Mouse (Mus musculus) forebrain, embryonic 15.5 days (tissue): ENCODE results near the gene Snx3. TPM values are rescaled to one million over a fixed set of nuclear protein-coding genes. Genes with fewer than 3 reads are reported as not detected.

Experiments used
- ATAC-seq: fragments of 200-750 bp; cut with Nextera tagmentation; replicated peaks from 2 replicates; pipeline ENCODE4 v1.8.0; 2017; ENCODE audit warnings: mild to moderate bottlenecking, moderate TSS enrichment, moderate library complexity
- H3K27ac ChIP-seq: fragments of 300-500 bp; sonication (generic); replicated peaks from 2 replicates; pipeline ENCODE4 v1.5.1; 2015; ENCODE audit warnings: mild to moderate bottlenecking, inconsistent platforms
- H3K27me3 ChIP-seq: fragments of 300-500 bp; sonication (generic); 2 replicates; pipeline ENCODE4 v1.6.1; 2015; ENCODE audit warnings: inconsistent platforms
- H3K36me3 ChIP-seq: fragments of 300-500 bp; sonication (generic); 2 replicates; pipeline ENCODE4 v1.6.1; 2015; ENCODE audit warnings: mild to moderate bottlenecking, inconsistent platforms
- H3K4me1 ChIP-seq: fragments of 300-500 bp; sonication (generic); 2 replicates; pipeline ENCODE4 v1.6.1; 2015; ENCODE audit warnings: inconsistent platforms
- H3K4me2 ChIP-seq: fragments of 300-500 bp; sonication (generic); replicated peaks from 2 replicates; pipeline ENCODE4 v1.6.1; 2015; ENCODE audit warnings: mild to moderate bottlenecking, inconsistent platforms
- H3K4me3 ChIP-seq: fragments of 300-500 bp; sonication (generic); 2 replicates; pipeline ENCODE4 v1.5.1; 2015; ENCODE audit warnings: mild to moderate bottlenecking, inconsistent platforms
- H3K9ac ChIP-seq: fragments of 300-500 bp; sonication (generic); replicated peaks from 2 replicates; pipeline ENCODE4 v1.6.1; 2015; ENCODE audit warnings: mild to moderate bottlenecking, inconsistent platforms
- H3K9me3 ChIP-seq: fragments of 300-500 bp; sonication (generic); 2 replicates; pipeline ENCODE4 v1.6.1; 2016; ENCODE audit warnings: inconsistent platforms
- WGBS: fragments of 180-500 bp; shearing (Covaris S2); methylation state at CpG from one replicate; pipeline ENCODE4 v1.1.7; 2015; ENCODE audit warnings: mixed read lengths; 5-methylcytosine and 5-hydroxymethylcytosine counted together
- polyA plus RNA-seq: library from polyadenylated mRNA; unstranded; fragments of >200 nt; fragmentation: Nextera tagmentation; extraction: Ambion mirVana; gene quantifications from 2 replicates; pipeline ENCODE4 v1.2.1, GENCODE M21; 2015

The Snx3 gene
- polyA plus RNA-seq, 1 experiment from 2014 or later, result 286 TPM

GRCm38 (mm10) chr10:42480719-42481118, 21.1 kb upstream of the Snx3 start:
- no peak for ATAC-seq
- H3K4me3 ChIP-seq, result no peak overlapping the region
- peaks cover 11% of the 10 kb centered on the region for H3K4me1 ChIP-seq
- 79% methylated on average over 4 of the region's 4 CpGs for WGBS
- no peaks in the 10 kb centered on the region for H3K36me3 ChIP-seq
- no peak overlapping the region for H3K4me2 ChIP-seq
- H3K9ac ChIP-seq, result no peak overlapping the region
- H3K27me3 ChIP-seq, result no peaks in the 10 kb centered on the region
- no peak overlapping the region for H3K27ac ChIP-seq
- H3K9me3 ChIP-seq, result no peaks in the 10 kb centered on the region

- ATAC-seq, result no peak
- H3K9me3 ChIP-seq, result no peaks in the 10 kb centered on the region
- WGBS, result 42% methylated on average over 8 of the region's 8 CpGs
- no peaks in the 10 kb centered on the region for H3K4me1 ChIP-seq
- no peak overlapping the region for H3K9ac ChIP-seq
- no peaks in the 10 kb centered on the region for H3K27me3 ChIP-seq
- H3K4me2 ChIP-seq, result no peak overlapping the region
- no peak overlapping the region for H3K27ac ChIP-seq
- no peak overlapping the region for H3K4me3 ChIP-seq
- no peaks in the 10 kb centered on the region for H3K36me3 ChIP-seq
Measured at GRCm38 (mm10) chr10:42488606-42489296, 13.1 kb upstream of the Snx3 start.

- 55% methylated on average over 1 of the region's 1 CpGs for WGBS
- Histone ChIP-seq H3K4me2 (no peak overlapping the region), H3K36me3 (no peaks in the 10 kb centered on the region), H3K27me3 (no peaks in the 10 kb centered on the region), H3K9ac (no peak overlapping the region), H3K27ac (no peak overlapping the region), H3K4me3 (no peak overlapping the region), H3K9me3 (no peaks in the 10 kb centered on the region), H3K4me1 (no peaks in the 10 kb centered on the region)
- ATAC-seq, result no peak
Measured at GRCm38 (mm10) chr10:42491158-42491557, 10.7 kb upstream of the Snx3 start.

- 89% methylated on average over 10 of the region's 10 CpGs for WGBS
- no peaks in the 10 kb centered on the region for H3K9me3 ChIP-seq
- no peak overlapping the region for H3K9ac ChIP-seq
- no peak overlapping the region for H3K27ac ChIP-seq
- H3K4me2 ChIP-seq, result no peak overlapping the region
- H3K27me3 ChIP-seq, result no peaks in the 10 kb centered on the region
- H3K36me3 ChIP-seq, result no peaks in the 10 kb centered on the region
- ATAC-seq, result no peak
- H3K4me3 ChIP-seq, result no peak overlapping the region
- H3K4me1 ChIP-seq, result no peaks in the 10 kb centered on the region
Measured at GRCm38 (mm10) chr10:42492027-42492771, 9.6 kb upstream of the Snx3 start.

GRCm38 (mm10) chr10:42493000-42493399, 8.8 kb upstream of the Snx3 start:
- WGBS, result 57% methylated on average over 4 of the region's 4 CpGs
- H3K27me3 ChIP-seq, result no peaks in the 10 kb centered on the region
- H3K4me2 ChIP-seq, result no peak overlapping the region
- no peak overlapping the region for H3K4me3 ChIP-seq
- H3K4me1 ChIP-seq, result no peaks in the 10 kb centered on the region
- no peak overlapping the region for H3K27ac ChIP-seq
- H3K36me3 ChIP-seq, result no peaks in the 10 kb centered on the region
- ATAC-seq, result no peak
- H3K9me3 ChIP-seq, result no peaks in the 10 kb centered on the region
- H3K9ac ChIP-seq, result no peak overlapping the region

GRCm38 (mm10) chr10:42500611-42501010, 1.2 kb upstream of the Snx3 start:
- Histone ChIP-seq H3K4me2 (no peak overlapping the region), H3K36me3 (no peaks in the 10 kb centered on the region), H3K4me3 (no peak overlapping the region), H3K9ac (no peak overlapping the region), H3K27ac (no peak overlapping the region), H3K4me1 (peaks cover 23% of the 10 kb centered on the region), H3K27me3 (no peaks in the 10 kb centered on the region), H3K9me3 (no peaks in the 10 kb centered on the region)
- WGBS, result 96% methylated on average over 8 of the region's 8 CpGs
- ATAC-seq, result no peak

- peaks cover 25% of the 10 kb centered on the region for H3K4me1 ChIP-seq
- H3K9ac ChIP-seq, result no peak overlapping the region
- no peaks in the 10 kb centered on the region for H3K9me3 ChIP-seq
- peak overlapping the region; percentile 78 for H3K4me2 ChIP-seq
- H3K27ac ChIP-seq, result peak overlapping the region; percentile 97
- ATAC-seq, result 0 out of 2 replicates have a peak, but pooled peaks have one; percentile 1
- H3K4me3 ChIP-seq, result peak overlapping the region; percentile 56
- H3K36me3 ChIP-seq, result no peaks in the 10 kb centered on the region
- H3K27me3 ChIP-seq, result no peaks in the 10 kb centered on the region
- WGBS, result 83% methylated on average over 5 of the region's 5 CpGs
Measured at GRCm38 (mm10) chr10:42501161-42501560, 669 bp upstream of the Snx3 start.

GRCm38 (mm10) chr10:42502349-42503111, 700 bp downstream of the Snx3 start:
- ATAC-seq, result no peak; the same call in none of the 2 replicates
- H3K9ac ChIP-seq, result peak overlapping the region; percentile 74
- H3K27ac ChIP-seq, result peak overlapping the region; percentile 97
- no peaks in the 10 kb centered on the region for H3K9me3 ChIP-seq
- H3K4me1 ChIP-seq, result peaks cover 25% of the 10 kb centered on the region
- H3K36me3 ChIP-seq, result 0 out of 2 replicates have a peak, but pooled peaks cover 4% of the 10 kb centered on the region
- peak overlapping the region; percentile 56 for H3K4me3 ChIP-seq
- under 1% methylated on average over 54 of the region's 55 CpGs for WGBS
- H3K4me2 ChIP-seq, result peak overlapping the region; percentile 78
- no peaks in the 10 kb centered on the region for H3K27me3 ChIP-seq

GRCm38 (mm10) chr10:42504096-42504710, 2.4 kb downstream of the Snx3 start:
- no peaks in the 10 kb centered on the region for H3K9me3 ChIP-seq
- WGBS, result 90% methylated on average over 10 of the region's 10 CpGs

GRCm38 (mm10) chr10:42510141-42510540, 8.3 kb downstream of the Snx3 start:
- Histone ChIP-seq H3K9me3 (no peaks in the 10 kb centered on the region), H3K4me3 (no peak overlapping the region), H3K27ac (no peak overlapping the region), H3K4me2 (no peak overlapping the region), H3K9ac (no peak overlapping the region), H3K36me3 (peaks cover 10% of the 10 kb centered on the region; the same call in 1 of the 2 replicates), H3K27me3 (no peaks in the 10 kb centered on the region), H3K4me1 (peaks cover 6% of the 10 kb centered on the region; the same call in 1 of the 2 replicates)
- WGBS, result 91% methylated on average over 6 of the region's 6 CpGs
- ATAC-seq, result no peak

More at GRCm38 (mm10) chr10:42504096-42504710, 2.4 kb downstream of the Snx3 start:
- Histone ChIP-seq H3K9ac (no peak overlapping the region), H3K27ac (no peak overlapping the region), H3K4me1 (peaks cover 25% of the 10 kb centered on the region), H3K4me2 (no peak overlapping the region), H3K27me3 (no peaks in the 10 kb centered on the region), H3K36me3 (peaks cover 10% of the 10 kb centered on the region; the same call in 1 of the 2 replicates), H3K4me3 (no peak overlapping the region)
- ATAC-seq, result no peak

- H3K27me3 ChIP-seq, result no peaks in the 10 kb centered on the region
- no peak overlapping the region for H3K4me3 ChIP-seq
- H3K9me3 ChIP-seq, result no peaks in the 10 kb centered on the region
- no peak for ATAC-seq
- no peak overlapping the region for H3K27ac ChIP-seq
- 87% methylated on average over 6 of the region's 6 CpGs for WGBS
- H3K36me3 ChIP-seq, result peaks cover 10% of the 10 kb centered on the region; the same call in 1 of the 2 replicates
- H3K4me1 ChIP-seq, result no peaks in the 10 kb centered on the region
- no peak overlapping the region for H3K4me2 ChIP-seq
- no peak overlapping the region for H3K9ac ChIP-seq
Measured at GRCm38 (mm10) chr10:42511184-42512135, 9.6 kb downstream of the Snx3 start.
